In genomic region chr16:94997340-94997849, GRCm38 (mm10) we compare ENCODE assay signal across 8 mouse cellular contexts. TPM values are rescaled to one million over a fixed set of nuclear protein-coding genes. Genes with fewer than 3 reads are reported as not detected.
A peak's percentile ranks its signal among the peaks of the same experiment; 100 is the strongest.
DNase-seq lines count a peak whose midpoint lies in the region; ATAC-seq and TF ChIP-seq lines count a peak whose summit lies in the region.

Gene Kcnj6 (minus strand): TSS chr16:94997701.

- ATAC-seq in liver, embryonic 14.5 days (ENCODE audit: insufficient read depth) = no peak
- peak; percentile 74 for ATAC-seq in neural tube, embryonic 11.5 days (ENCODE audit: insufficient read depth, low FRiP score, low TSS enrichment)

- DNase-seq in liver, embryonic 14.5 days (ENCODE audit: low read depth in 3 of 3, low spot score in 3 of 3) = no peak
- DNase-seq in liver = no peak
- peak; percentile 94 for DNase-seq in cerebellum, postnatal 10 days
- DNase-seq in frontal cortex, postnatal 10 days (ENCODE audit: low spot score in 2 of 2) = peak; percentile 52 to 78
- peak; percentile 74 to 88 for DNase-seq in layer of hippocampus, postnatal 14 days (ENCODE audit: low spot score in 2 of 2)
- peak; percentile 83 for DNase-seq in neural tube, embryonic 11.5 days (ENCODE audit: low spot score)
- no peak for DNase-seq in spleen, adult 18-20 months
- DNase-seq in spleen, postnatal 36 days (ENCODE audit: low spot score in 2 of 2) = no peak

- no peaks in the 10 kb centered on the region for H3K9me3 ChIP-seq in liver, embryonic 14.5 days (ENCODE audit: control insufficient read depth, low read length)
- H3K9me3 ChIP-seq in neural tube, embryonic 11.5 days (ENCODE audit: control insufficient read depth, low read length) = no peaks in the 10 kb centered on the region

- H3K36me3 ChIP-seq in liver, embryonic 14.5 days (replicated peaks; ENCODE audit: control insufficient read depth, insufficient read depth, low read depth) = no peaks in the 10 kb centered on the region
- no peaks in the 10 kb centered on the region for H3K36me3 ChIP-seq in neural tube, embryonic 11.5 days (ENCODE audit: control insufficient read depth, insufficient read depth, low read length)

- H3K4me2 ChIP-seq in liver, embryonic 14.5 days (ENCODE audit: low read depth) = no peak within 1 kb of the TSS
- H3K4me2 ChIP-seq in neural tube, embryonic 11.5 days (ENCODE audit: low read depth) = peak within 1 kb of the TSS; percentile 72

- H3K9ac ChIP-seq in liver, embryonic 14.5 days (replicated peaks) = no peak within 1 kb of the TSS
- H3K9ac ChIP-seq in neural tube, embryonic 11.5 days (ENCODE audit: low read length) = peak within 1 kb of the TSS; percentile 37

- peak; percentile 29; the same call in 1 of the 2 replicates for TF ChIP-seq CTCF in liver, embryonic 14.5 days (IDR thresholded peaks at IDR 0.05; ENCODE audit: low read depth)

- H3K27ac ChIP-seq in liver, embryonic 14.5 days = no peak within 1 kb of the TSS
- no peak within 1 kb of the TSS for H3K27ac ChIP-seq in neural tube, embryonic 11.5 days (ENCODE audit: low read depth, low read length)

- H3K27me3 ChIP-seq in liver, embryonic 14.5 days (ENCODE audit: control insufficient read depth, insufficient read depth, low read length) = peaks cover 16% of the 10 kb centered on the region
- peaks cover 27% of the 10 kb centered on the region for H3K27me3 ChIP-seq in neural tube, embryonic 11.5 days (ENCODE audit: control insufficient read depth, insufficient read depth, low read length)

- no peak within 1 kb of the TSS for H3K4me3 ChIP-seq in liver, embryonic 14.5 days (ENCODE audit: insufficient read depth in 1 of 2, low read depth in 2 of 2, low read length in 2 of 2)
- H3K4me3 ChIP-seq in neural tube, embryonic 11.5 days (ENCODE audit: low read depth, low read length) = peak within 1 kb of the TSS; percentile 35

- 2% methylated on average over 43 of the region's 43 CpGs for WGBS in liver, embryonic 14.5 days (ENCODE audit: insufficient replicate concordance)
- under 1% methylated on average over 43 of the region's 43 CpGs for WGBS in neural tube, embryonic 11.5 days

- no peak for TF ChIP-seq EP300 in liver, embryonic 14.5 days (IDR thresholded peaks at IDR 0.05; ENCODE audit: low read depth)

- H3K4me1 ChIP-seq in liver, embryonic 14.5 days (replicated peaks; ENCODE audit: control insufficient read depth in 2 of 2, insufficient read depth in 2 of 2, low read length in 1 of 2) = no peaks in the 10 kb centered on the region
- peaks cover 6% of the 10 kb centered on the region for H3K4me1 ChIP-seq in neural tube, embryonic 11.5 days (ENCODE audit: control insufficient read depth, insufficient read depth, low read length)

RNA-seq across cellular contexts. Expression of gene Kcnj6, which starts in this region (rescaled TPM):
- not detected in 2 replicates for polyA plus RNA-seq in liver, embryonic 14.5 days (2012; rRNA removed)
- polyA plus RNA-seq in liver, embryonic 14.5 days (2014; fragmentation: Nextera tagmentation; extraction: Ambion mirVana) = not detected in 2 replicates
- total RNA-seq in layer of hippocampus, postnatal 14 days (2021) = 10 to 100 TPM; 88.1 to 95.9 TPM
- polyA plus RNA-seq in neural tube, embryonic 11.5 days (2014; fragmentation: Nextera tagmentation; extraction: Ambion mirVana) = not detected in 2 replicates

Comparison
In these comparisons a context has a peak if more than half of its experiments do, and no peak if none do; other contexts are left out.
1. Peak in DNase-seq, ATAC-seq, H3K4me3 ChIP-seq, H3K9ac ChIP-seq and H3K4me2 ChIP-seq in neural tube, embryonic 11.5 days; RNA of the gene not detected or under 1 TPM.
2. DNase-seq: peak in cerebellum, postnatal 10 days (2 of 2), frontal cortex, postnatal 10 days (2 of 2) and layer of hippocampus, postnatal 14 days (2 of 2); none in liver, embryonic 14.5 days (0 of 3), liver (single experiment), spleen, adult 18-20 months (0 of 2) and spleen, postnatal 36 days (0 of 2).